Mouse (Mus musculus) left cerebral cortex, postnatal 36 days (tissue): ENCODE measurements around the gene Naa35. TPM values are rescaled to one million over a fixed set of nuclear protein-coding genes. Genes with fewer than 3 reads are reported as not detected.

Experiments
- DNase-seq, 2 experiments: peaks; one replicate each; pipeline ENCODE4 v3.0.0; 2021 to 2022; ENCODE audit warnings: low spot score in 2 of 2, mixed read lengths in 1 of 2
- intact Hi-C: fragments of 180-260 bp; cut with DNase I; formaldehyde crosslinking; loops from one replicate; pipeline ENCODE4 v1.15.1; 2025
- total RNA-seq, 2 experiments: library from RNA; stranded (reverse); gene quantifications; 2 replicates each; pipeline ENCODE4 v1.2.3; 2021

Gene Naa35
- total RNA-seq, 2 experiments from 2014 or later: 81.2 to 93.5 TPM

DNA sequence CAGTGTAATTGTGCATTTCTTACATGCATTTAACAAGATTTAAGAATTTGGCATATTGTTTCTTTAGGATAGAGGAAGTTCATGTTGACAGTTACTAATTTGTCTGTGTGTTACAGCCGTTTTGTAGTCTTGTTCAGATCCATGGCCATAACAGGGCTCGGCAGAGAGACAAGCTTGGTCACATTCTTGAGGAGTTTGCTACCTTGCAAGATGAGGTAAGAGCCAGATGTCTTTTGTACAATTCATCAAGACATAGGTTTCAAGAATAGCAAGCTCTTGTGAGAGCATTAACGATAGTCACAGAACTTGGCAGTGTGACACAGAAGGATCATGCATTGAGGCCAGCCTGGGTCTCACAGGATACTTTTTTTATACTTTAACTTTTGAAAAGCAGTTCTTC lies 39.3 kb downstream of the Naa35 start:
- intact Hi-C loops: no loop called here
- no peak for DNase-seq

DNA sequence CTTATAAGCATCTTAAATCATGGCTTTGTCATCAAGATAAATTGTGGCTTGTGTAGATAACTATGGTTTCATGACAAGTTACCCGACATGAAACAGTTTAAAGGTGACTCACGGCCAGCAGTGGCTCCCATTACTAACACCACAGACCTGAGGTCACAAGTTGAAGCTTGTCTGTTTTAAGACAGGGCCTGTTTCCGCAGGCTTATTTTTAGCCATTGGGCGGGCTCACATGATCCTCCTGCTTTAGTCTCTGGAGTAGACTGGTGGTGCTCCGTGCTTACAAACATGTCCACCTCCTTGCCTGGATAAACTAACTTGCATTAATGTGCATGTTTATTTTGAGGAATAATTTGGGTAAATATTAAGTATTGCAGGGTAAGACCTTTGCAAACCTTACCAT lies 39.8 kb downstream of the Naa35 start:
- DNase-seq: no peak

DNA sequence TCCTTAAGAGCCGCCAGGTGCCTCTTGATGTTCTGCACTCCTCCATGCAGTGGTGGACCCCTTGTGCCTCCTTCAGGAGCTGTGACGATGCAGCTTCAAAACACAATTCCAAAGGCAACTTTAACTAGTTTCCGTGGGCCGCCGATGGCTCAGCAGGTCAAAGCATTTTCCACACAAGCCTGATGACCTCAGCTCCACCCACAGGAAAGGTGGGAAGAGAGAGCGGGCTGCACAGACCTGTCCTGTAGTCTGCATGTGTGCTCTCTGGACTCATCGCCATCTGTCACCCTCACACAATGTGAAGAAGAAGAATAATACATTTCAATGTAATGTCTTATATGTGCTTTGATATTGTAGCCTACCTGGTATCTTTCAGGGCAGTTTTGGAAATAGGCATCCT lies 41.7 kb downstream of the Naa35 start:
- no peak for DNase-seq
- intact Hi-C loops: no loop called here

More for the DNA sequence above, 39.8 kb downstream of the Naa35 start:
- intact Hi-C loops: no loop called here

DNA sequence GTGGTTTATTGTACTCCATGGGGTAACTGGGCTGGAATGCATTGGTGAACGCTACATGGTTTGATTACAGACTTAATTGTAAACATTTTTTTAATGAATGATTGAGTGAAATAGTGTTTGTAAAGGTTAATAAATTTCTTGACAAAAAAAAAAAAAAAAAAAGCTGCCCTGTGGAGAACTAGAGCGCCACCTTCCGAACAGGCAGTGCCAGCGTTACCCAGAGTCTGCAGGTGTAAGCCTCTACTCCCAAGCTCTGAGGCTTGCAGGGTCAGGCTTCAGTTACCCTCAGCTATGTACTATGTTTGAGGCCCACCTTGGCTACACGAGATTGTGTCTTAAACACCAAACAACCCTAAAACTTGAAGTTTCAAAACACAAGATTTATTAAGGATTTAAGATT lies 49.6 kb downstream of the Naa35 start:
- DNase-seq: no peak

DNA sequence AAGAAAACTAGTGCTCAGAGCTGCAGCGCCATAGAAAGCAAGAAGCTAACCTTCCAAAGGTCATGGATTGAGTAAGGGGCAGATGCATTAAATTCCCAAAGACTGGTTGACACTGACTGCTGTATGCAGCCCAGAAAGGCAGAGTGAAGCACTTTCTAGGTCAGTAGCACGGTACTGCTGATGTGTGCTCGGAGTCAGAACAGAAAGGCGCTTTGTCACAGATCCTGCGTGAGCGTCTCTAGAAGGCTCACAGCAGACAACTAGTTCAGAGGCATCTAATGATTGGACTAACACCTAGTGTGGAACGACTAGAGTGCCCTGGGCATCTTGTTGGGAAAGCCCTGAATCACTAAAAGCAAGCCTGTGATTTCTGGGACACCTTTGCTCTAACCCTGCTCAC lies 52.7 kb downstream of the Naa35 start:
- no peak for DNase-seq
- intact Hi-C loops: loop anchor here (5.0 kb wide), 1 partner anchor 90 kb away; no protein-coding TSS in a partner anchor

More for the DNA sequence above, 49.6 kb downstream of the Naa35 start:
- intact Hi-C loops: loop anchor here (5.0 kb wide), 1 partner anchor 93 kb away; no protein-coding TSS in a partner anchor

DNA sequence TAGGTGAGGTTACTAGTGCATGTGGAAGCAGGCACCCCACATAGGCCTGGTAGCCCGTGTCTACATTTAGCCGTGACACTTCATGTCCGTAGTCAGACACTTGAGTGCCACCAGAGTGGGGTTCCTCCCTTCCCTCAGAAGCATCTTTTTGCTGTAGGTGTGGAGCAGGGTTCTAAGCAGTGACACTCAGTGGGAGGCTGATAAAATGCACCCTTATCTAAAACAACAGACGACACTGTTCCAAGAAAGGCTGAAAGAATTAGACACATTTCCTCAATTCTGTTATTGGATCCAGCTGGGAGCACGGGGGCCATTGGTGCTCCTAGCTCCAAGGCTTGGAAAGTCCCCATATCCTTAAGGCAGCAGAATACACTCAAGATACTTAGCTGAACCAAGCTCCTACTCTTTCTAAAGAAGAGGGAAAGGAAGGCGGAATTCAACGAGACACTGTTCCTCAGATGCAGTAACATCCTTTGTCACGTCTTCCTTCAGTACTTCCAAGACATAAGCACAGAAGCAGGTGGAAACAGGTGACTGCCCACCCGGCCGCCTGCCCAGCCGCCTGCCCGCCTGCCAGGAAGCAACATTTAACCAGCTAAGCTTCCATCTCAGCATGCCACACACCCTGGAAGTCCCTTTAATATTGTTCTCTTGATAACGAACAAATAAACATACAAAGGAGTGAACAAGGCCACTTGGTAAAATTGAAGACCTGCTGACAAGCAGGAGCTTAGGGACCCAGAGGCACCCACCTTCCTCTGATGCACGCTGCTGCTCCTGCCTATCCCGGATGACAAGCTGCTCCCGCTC lies 54.5 kb downstream of the Naa35 start:
- DNase-seq: no peak
- intact Hi-C loops: loop anchor here (5.0 kb wide), 1 partner anchor 88 kb away; no protein-coding TSS in a partner anchor

DNA sequence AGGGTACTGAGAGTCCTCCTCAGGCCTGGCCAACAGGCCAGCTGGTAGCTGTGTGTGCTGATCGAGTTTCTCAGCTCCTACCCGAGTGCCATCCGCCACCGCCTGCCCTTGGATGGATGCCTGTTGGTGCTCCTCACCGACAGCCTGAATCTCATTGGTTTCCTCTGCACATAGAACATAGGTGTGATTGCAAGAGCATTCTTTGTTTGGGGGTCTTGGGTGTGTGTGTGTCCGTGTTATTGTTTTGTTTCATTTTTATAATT lies 55.0 kb downstream of the Naa35 start:
- DNase-seq: no peak
- intact Hi-C loops: no loop called here

DNA sequence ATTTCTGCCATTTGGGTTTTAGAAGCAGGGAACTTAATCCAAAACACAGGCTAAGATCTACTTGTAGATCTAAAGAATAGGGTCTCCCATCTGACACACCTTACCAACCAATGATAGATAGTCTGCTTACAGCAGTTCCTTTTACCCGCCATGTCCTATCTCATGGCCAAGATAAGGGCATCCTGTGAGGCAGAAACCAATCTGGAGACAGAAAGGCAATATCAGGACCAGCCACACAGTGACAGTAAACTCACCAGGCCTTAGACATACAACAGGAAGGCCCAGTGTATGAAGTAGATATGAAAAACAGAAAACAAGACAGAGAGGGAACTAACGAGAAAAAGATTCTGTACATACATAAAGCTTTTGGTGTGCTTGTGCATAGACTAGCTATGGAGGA lies 57.8 kb downstream of the Naa35 start:
- DNase-seq: no peak
- intact Hi-C loops: no loop called here

DNA sequence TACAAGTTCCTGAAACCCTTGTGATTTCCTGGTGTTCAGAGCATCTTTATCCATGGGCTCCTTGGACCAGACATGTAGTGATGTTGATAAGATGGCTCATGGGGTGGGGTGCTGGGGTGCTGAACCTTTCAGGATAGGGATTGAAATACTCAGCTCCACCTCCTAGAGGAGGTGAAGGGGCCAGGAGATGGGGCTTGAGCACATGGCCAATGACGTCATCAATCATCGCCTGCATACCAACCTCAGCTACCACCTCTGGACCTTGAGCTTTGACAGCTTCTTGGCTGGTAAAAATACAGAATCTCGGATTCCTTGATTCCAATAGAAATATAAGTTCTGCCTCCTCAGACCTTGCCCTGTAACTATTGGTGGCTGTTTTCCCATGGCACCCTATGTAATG lies 60.4 kb downstream of the Naa35 start:
- intact Hi-C loops: no loop called here
- no peak for DNase-seq

DNA sequence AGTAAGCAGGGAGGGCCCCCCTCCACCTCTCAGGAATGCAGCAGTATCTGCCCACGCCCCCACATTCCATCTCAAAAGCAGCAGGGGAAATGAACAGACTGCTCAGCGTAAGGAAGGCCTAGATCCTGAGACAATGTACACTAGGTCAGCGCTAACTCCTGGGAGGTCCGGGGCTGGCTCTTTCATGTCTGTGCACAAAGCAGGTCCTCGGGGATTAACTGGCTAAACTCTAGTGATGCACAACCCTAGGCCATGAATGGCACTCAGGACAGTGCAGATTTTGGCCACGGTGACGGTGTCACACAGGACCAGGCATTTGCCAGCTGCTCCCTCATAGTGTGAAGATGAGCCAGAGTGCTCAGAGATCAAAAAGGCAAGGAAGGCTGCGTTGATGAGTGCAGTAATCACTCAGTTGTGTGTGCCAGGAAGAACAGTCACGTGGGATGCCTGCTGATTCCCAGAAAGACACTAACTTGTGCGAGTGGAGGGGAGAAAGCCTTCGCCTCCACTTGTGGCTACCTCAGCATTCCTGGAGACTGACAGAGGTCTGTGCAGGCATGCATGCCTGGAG lies 61.7 kb downstream of the Naa35 start:
- intact Hi-C loops: no loop called here
- no peak for DNase-seq

DNA sequence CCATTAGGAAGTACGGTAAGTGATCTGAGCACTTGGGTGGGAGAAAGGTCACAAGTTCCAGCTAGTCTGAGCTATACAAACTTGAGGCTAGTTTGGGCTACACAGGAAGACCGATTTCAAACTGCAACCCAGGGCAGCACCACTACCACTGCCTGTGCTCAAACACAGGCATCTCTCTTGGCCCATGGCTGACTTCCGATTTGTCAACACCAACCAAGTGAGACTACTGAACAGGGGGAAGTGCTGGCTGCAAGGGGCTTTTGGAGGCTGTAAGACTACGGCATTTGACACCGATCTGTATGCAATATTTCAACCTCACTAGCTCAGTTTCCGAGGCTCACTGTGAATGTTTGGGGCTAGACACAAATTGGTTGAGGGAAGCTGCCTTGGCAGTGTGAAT lies 62.4 kb downstream of the Naa35 start:
- intact Hi-C loops: no loop called here

DNA sequence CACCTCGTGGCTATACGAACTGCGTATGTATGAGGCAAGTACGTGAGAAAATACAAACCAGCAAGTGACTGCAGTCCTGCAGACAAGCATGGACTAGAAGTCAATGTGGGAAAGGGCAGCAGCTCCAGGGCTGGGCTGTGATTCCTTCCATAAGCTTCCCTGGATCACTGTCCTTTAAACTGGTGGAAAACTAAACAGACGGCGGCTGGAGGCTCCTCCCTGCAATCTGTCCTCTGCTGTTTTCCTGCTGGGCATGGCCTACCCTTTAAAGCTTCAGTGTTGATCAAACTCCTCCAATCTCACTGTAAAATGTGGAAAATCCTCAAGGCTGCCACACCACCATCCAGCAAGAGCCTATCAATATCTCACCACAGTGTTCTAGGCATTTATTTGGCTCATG lies 63.5 kb downstream of the Naa35 start:
- no peak for DNase-seq
- intact Hi-C loops: no loop called here

More for the DNA sequence above, 62.4 kb downstream of the Naa35 start:
- no peak for DNase-seq

DNA sequence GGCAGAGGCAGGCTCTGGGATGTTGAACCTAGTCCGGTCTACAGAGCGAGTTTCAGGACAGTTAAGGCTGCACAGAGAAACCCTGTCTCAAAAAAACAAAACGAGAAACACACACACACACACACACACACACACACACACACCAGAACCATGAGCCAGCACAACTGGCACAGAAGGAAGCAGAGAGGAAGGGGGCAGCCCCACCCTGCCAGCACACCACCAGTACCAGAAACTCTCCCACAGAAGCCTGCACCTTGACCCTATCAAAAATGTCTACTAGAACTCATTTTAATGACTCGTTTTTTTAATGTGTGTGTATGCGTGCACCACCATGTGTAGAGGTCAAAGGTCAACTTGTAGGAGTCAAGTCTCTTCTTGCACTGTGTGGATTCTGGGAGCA lies 64.7 kb downstream of the Naa35 start:
- intact Hi-C loops: no loop called here
- DNase-seq: no peak

DNA sequence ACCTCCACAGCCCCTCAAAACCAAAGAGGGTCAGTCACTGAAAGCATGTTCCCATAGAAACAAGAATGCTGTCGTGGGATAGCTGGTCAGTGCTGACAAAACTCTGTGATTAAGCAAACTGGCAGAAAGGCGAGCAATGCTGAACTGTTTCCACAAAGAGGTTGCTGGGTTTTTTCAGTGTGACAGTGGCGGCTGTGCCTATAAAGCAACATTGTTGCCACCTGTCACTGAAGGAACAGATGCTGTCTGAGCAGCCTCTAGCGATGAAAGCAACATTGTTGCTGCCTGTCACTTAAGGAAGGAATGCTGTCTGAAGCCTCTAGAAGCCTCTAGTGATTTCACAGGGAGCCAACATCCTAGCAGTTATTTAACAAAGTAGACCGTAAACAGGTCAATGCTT lies 67.6 kb downstream of the Naa35 start:
- DNase-seq: no peak
- intact Hi-C loops: no loop called here

DNA sequence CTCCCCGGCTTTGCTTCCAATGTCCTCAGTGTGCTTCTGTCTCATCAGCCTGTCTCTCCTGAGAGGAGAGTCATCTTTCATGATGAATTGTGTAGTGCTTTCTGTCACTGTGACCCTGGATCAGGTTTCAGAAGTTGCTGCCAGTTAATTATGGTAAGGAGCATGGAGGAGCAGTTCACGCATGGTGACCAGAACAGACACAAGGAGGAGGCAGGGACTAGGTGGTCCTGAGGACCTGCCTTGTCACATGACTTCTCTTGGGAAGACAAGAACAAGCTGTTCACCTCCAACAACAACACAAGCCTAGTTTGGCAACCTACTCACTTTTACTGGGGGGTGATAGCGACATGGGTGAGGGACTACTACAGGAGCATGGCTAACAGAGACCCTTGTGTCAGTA lies 68.1 kb downstream of the Naa35 start:
- no peak for DNase-seq
- intact Hi-C loops: no loop called here

DNA sequence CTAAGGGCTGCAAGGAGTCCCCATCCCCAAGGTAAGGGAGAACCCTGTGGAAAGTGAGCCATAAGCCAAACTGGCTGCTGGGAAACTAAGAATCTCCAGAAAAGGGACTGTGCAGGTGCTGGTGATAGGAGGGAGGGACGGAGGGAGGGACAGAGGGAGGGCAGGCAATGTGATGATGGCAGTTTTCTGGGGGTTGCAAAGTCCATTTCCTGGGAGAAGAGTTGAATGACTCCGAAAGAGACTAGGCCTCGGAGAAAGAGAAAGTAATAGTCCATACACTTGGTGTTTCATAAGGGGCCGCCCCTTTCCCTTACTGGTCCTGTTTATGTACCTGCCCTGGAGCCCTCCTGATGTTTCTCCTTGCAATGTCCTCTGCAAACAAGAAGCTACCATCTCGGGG lies 69.4 kb downstream of the Naa35 start:
- DNase-seq: no peak
- intact Hi-C loops: no loop called here

DNA sequence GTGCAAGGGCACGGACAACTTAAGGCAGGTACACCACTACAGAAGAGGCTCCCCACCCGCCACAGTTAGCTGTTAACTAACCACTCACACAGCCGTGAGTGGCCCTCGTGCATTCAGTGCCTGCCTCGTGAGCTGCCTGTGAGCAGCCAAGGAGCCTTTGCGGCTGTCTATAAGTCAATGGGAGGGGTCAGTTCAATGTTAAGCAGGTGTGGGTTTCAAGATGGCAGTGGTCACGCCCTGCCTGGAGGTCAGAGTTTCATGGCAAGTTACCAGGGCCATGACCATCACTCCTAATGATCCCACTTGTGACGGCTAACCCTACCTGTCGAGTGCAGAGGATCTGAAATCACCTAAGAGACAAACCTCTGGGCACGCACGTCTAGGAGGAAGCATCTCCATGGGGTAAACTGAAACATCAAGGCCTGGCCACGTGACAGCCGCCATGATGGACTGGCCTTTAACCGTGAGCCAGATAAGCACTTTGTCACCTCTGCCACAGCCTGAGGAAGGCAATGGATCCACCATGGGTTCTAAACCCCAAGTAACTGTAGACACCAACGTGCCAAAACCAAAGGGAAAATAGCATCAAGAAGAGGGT lies 70.8 kb downstream of the Naa35 start:
- no peak for DNase-seq
- intact Hi-C loops: no loop called here

DNA sequence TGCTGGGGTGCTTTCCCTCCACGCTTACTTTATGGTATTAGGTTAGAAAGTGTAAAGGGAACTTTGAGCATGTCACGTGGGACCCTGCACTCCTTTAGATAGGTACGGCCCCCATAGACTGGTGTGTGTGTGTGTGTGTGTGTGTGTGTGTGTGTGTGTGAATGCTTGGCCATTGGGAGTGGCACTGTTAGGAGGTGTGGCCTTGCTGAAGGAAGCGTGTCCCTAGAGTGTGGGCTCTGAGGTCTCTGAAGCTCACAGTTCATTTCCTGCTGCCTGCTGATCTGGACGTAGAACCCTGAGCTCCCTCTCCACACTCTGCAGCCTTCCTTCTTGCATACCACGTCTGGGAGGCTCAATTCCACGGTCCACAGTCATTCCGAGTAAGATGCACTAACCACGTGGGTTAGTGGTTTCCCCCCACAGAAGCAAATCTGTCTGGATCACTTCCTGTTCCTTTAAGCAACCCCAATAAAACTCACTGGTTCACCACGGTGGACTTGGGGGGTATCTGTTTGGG lies 71.3 kb downstream of the Naa35 start:
- no peak for DNase-seq
- intact Hi-C loops: no loop called here

DNA sequence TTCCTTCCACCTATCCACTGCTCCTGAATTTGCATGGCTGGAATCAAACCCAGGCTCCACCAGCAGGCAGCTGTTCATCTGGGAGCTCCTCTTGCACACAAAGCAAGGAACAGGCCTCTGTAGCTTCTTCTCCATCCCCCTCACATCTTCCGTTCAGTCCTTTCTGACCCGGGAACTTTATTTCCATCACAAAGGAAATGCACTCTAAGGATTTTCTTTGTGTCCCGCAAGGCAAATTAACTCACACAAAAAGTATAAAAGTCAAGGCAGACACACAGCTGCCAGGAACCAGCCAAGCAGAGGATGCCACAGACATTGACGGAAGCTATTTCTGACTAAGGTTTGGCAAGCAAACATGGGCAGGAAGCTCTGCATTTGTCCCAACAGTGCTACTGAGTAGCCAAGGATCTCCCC lies 71.9 kb downstream of the Naa35 start:
- DNase-seq: no peak
- intact Hi-C loops: no loop called here

DNA sequence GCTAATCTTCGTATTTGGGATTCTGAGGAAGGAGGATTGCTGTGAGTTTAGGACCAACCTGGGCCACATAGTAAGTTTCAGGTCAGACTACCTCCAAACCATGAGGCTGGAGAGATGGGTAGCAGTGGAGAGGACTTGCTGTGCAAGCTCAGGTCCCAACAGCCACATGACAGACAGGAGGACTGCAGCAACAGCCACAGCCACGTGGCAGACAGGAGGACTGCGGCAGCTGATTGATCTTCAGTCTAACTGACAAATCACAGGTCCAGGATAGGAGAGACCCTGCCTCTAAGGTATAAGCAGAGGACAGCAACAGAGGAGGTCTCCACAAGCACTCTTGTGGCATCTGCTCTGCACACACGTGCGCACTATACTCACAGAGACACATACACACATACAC lies 72.7 kb downstream of the Naa35 start:
- DNase-seq: no peak
- intact Hi-C loops: no loop called here

DNA sequence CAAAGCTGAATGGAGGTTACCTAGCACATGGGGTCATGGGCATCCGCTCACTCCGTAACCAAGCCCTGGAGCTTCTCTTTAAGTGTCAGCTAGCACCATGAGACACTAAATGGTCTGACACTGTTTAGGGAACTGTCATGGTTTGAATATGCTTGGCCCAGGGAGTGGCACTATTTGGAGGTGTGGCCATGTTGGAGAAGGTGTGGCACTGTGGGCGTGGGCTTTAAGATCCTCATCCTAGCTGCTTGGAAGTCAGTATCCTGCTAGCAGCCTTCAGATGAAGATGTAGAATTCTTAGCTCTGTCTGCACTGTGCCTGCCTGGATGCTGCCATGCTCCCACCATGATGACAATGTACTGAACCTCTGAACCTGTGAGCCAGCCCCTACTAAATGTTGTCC lies 75.3 kb downstream of the Naa35 start:
- no peak for DNase-seq

More for the DNA sequence above, 75.3 kb downstream of the Naa35 start:
- intact Hi-C loops: no loop called here
